ENCODE assay signal across 8 mouse cellular contexts in genomic region chr1:172127487-172127886, GRCm38 (mm10). TPM values are rescaled to one million over a fixed set of nuclear protein-coding genes. Genes with fewer than 3 reads are reported as not detected.
DNase-seq lines count a peak whose midpoint lies in the region; ATAC-seq lines count a peak whose summit lies in the region.

No protein-coding gene starts in this region.

- H3K4me3 ChIP-seq in megakaryocyte, embryonic 14.5 days (replicated peaks): peak overlapping the region; percentile 95
- peak overlapping the region; percentile 67 for H3K4me3 ChIP-seq in forebrain, embryonic 11.5 days (ENCODE audit: low read depth, low read length)
- peak overlapping the region; percentile 90 for H3K4me3 ChIP-seq in kidney, embryonic 15.5 days (replicated peaks)
- peak overlapping the region; percentile 66 for H3K4me3 ChIP-seq in neural tube, embryonic 12.5 days

- no peak for DNase-seq in forebrain, embryonic 11.5 days (ENCODE audit: low spot score)
- no peak for DNase-seq in layer of hippocampus, adult 8-10 months (ENCODE audit: low spot score in 2 of 2)
- no peak for DNase-seq in layer of hippocampus, adult 11-12 months (ENCODE audit: low spot score)
- no peak for DNase-seq in thymus, postnatal 4 days

- no peak for ATAC-seq in megakaryocyte, adult 5-6 weeks (ENCODE audit: poor library complexity, severe bottlenecking)
- ATAC-seq in forebrain, embryonic 11.5 days (replicated peaks; ENCODE audit: low FRiP score): no peak
- ATAC-seq in kidney, embryonic 15.5 days (replicated peaks; ENCODE audit: low FRiP score): no peak
- ATAC-seq in neural tube, embryonic 12.5 days (ENCODE audit: low FRiP score, low read depth): no peak

- H3K9ac ChIP-seq in forebrain, embryonic 11.5 days (ENCODE audit: low read length): peak overlapping the region; percentile 71; the same call in 1 of the 2 replicates
- peak overlapping the region; percentile 88 for H3K9ac ChIP-seq in kidney, embryonic 15.5 days
- H3K9ac ChIP-seq in neural tube, embryonic 12.5 days: peak overlapping the region; percentile 70

- peak overlapping the region; percentile 70 for H3K4me2 ChIP-seq in forebrain, embryonic 11.5 days (ENCODE audit: low read depth, low read length, severe bottlenecking)
- H3K4me2 ChIP-seq in kidney, embryonic 15.5 days: peak overlapping the region; percentile 85
- peak overlapping the region; percentile 80 for H3K4me2 ChIP-seq in neural tube, embryonic 12.5 days (replicated peaks)

- H3K9me3 ChIP-seq in megakaryocyte, embryonic 14.5 days: no peaks in the 10 kb centered on the region
- no peaks in the 10 kb centered on the region for H3K9me3 ChIP-seq in forebrain, embryonic 11.5 days (ENCODE audit: control insufficient read depth, low read length)
- no peaks in the 10 kb centered on the region for H3K9me3 ChIP-seq in kidney, embryonic 15.5 days (replicated peaks)
- no peaks in the 10 kb centered on the region for H3K9me3 ChIP-seq in neural tube, embryonic 12.5 days

- peaks cover 54% of the 10 kb centered on the region for H3K36me3 ChIP-seq in megakaryocyte, embryonic 14.5 days (replicated peaks; ENCODE audit: low read length)
- H3K36me3 ChIP-seq in forebrain, embryonic 11.5 days (ENCODE audit: control insufficient read depth, insufficient read depth, low read length): peaks cover 15% of the 10 kb centered on the region; the same call in 1 of the 2 replicates
- peaks cover 58% of the 10 kb centered on the region for H3K36me3 ChIP-seq in kidney, embryonic 15.5 days
- H3K36me3 ChIP-seq in neural tube, embryonic 12.5 days: peaks cover 48% of the 10 kb centered on the region

- no peaks in the 10 kb centered on the region for H3K27me3 ChIP-seq in megakaryocyte, embryonic 14.5 days (replicated peaks)
- H3K27me3 ChIP-seq in forebrain, embryonic 11.5 days (ENCODE audit: control insufficient read depth, insufficient read depth, low read length): no peaks in the 10 kb centered on the region
- no peaks in the 10 kb centered on the region for H3K27me3 ChIP-seq in kidney, embryonic 15.5 days
- H3K27me3 ChIP-seq in neural tube, embryonic 12.5 days (replicated peaks): no peaks in the 10 kb centered on the region

- WGBS in forebrain, embryonic 11.5 days: 57% methylated on average over 5 of the region's 5 CpGs
- 25% methylated on average over 5 of the region's 5 CpGs for WGBS in kidney, embryonic 15.5 days
- WGBS in neural tube, embryonic 12.5 days: 50% methylated on average over 5 of the region's 5 CpGs

- no peak overlapping the region for H3K27ac ChIP-seq in forebrain, embryonic 11.5 days (ENCODE audit: low read depth, low read length)
- H3K27ac ChIP-seq in kidney, embryonic 15.5 days: no peak overlapping the region
- no peak overlapping the region for H3K27ac ChIP-seq in neural tube, embryonic 12.5 days

- H3K4me1 ChIP-seq in megakaryocyte, embryonic 14.5 days: peaks cover 22% of the 10 kb centered on the region
- H3K4me1 ChIP-seq in forebrain, embryonic 11.5 days (replicated peaks; ENCODE audit: control insufficient read depth, insufficient read depth, low read length): peaks cover 4% of the 10 kb centered on the region; the same call in 1 of the 2 replicates
- H3K4me1 ChIP-seq in kidney, embryonic 15.5 days: peaks cover 16% of the 10 kb centered on the region
- H3K4me1 ChIP-seq in neural tube, embryonic 12.5 days: peaks cover 15% of the 10 kb centered on the region

RNA-seq across cellular contexts. Expression of gene Pex19, which starts 0.9 kb away (rescaled TPM):
- 4.1 and 18.9 TPM in 2 replicates for polyA plus RNA-seq in megakaryocyte, embryonic 14.5 days (2012; ENCODE audit: insufficient read depth, low replicate concordance)
- total RNA-seq in megakaryocyte, adult 5-6 weeks (2015): 16.6 and 17.5 TPM in 2 replicates
- total RNA-seq in megakaryocyte, adult 5-6 weeks (2017): 33.9 and 36.5 TPM in 2 replicates
- polyA plus RNA-seq in forebrain, embryonic 11.5 days (2014; fragmentation: Nextera tagmentation; extraction: Ambion mirVana): 146 and 150 TPM in 2 replicates
- polyA plus RNA-seq in kidney, embryonic 15.5 days (2015; fragmentation: Nextera tagmentation; extraction: Ambion mirVana): 149 and 154 TPM in 2 replicates
- polyA plus RNA-seq in neural tube, embryonic 12.5 days (2016; fragmentation: Nextera tagmentation; extraction: Ambion mirVana): 191 TPM in 2 replicates
- 10 to 100 TPM; 86.3 to 97.0 (median 91.7) TPM for total RNA-seq in layer of hippocampus, adult 8-10 months (2022)

RNA-seq across cellular contexts. Expression of gene Dcaf8, which starts 20.4 kb away (rescaled TPM):
- polyA plus RNA-seq in megakaryocyte, embryonic 14.5 days (2012; ENCODE audit: insufficient read depth, low replicate concordance): 15.0 and 34.6 TPM in 2 replicates
- total RNA-seq in megakaryocyte, adult 5-6 weeks (2015): 18.9 and 19.4 TPM in 2 replicates
- 63.9 and 71.6 TPM in 2 replicates for total RNA-seq in megakaryocyte, adult 5-6 weeks (2017)
- 116 and 118 TPM in 2 replicates for polyA plus RNA-seq in forebrain, embryonic 11.5 days (2014; fragmentation: Nextera tagmentation; extraction: Ambion mirVana)
- polyA plus RNA-seq in kidney, embryonic 15.5 days (2015; fragmentation: Nextera tagmentation; extraction: Ambion mirVana): 125 and 132 TPM in 2 replicates
- polyA plus RNA-seq in neural tube, embryonic 12.5 days (2016; fragmentation: Nextera tagmentation; extraction: Ambion mirVana): 127 and 128 TPM in 2 replicates
- total RNA-seq in layer of hippocampus, adult 8-10 months (2022): 100 to 1,000 TPM; 111 to 123 (median 119) TPM

RNA-seq across cellular contexts. Expression of gene Ncstn, which starts 44.9 kb away (rescaled TPM):
- polyA plus RNA-seq in megakaryocyte, embryonic 14.5 days (2012; ENCODE audit: insufficient read depth, low replicate concordance): 0.76 and 7.6 TPM in 2 replicates
- total RNA-seq in megakaryocyte, adult 5-6 weeks (2015): 81.2 and 87.8 TPM in 2 replicates
- 39.8 and 45.5 TPM in 2 replicates for total RNA-seq in megakaryocyte, adult 5-6 weeks (2017)
- polyA plus RNA-seq in forebrain, embryonic 11.5 days (2014; fragmentation: Nextera tagmentation; extraction: Ambion mirVana): 107 and 117 TPM in 2 replicates
- polyA plus RNA-seq in kidney, embryonic 15.5 days (2015; fragmentation: Nextera tagmentation; extraction: Ambion mirVana): 130 and 137 TPM in 2 replicates
- polyA plus RNA-seq in neural tube, embryonic 12.5 days (2016; fragmentation: Nextera tagmentation; extraction: Ambion mirVana): 132 and 137 TPM in 2 replicates
- total RNA-seq in layer of hippocampus, adult 8-10 months (2022): 10 to 100 TPM; 63.2 to 72.4 (median 66.6) TPM

RNA-seq across cellular contexts. Expression of gene Copa, which starts 45.2 kb away (rescaled TPM):
- 2.9 and 15.6 TPM in 2 replicates for polyA plus RNA-seq in megakaryocyte, embryonic 14.5 days (2012; ENCODE audit: insufficient read depth, low replicate concordance)
- total RNA-seq in megakaryocyte, adult 5-6 weeks (2015): 120 and 132 TPM in 2 replicates
- 122 and 132 TPM in 2 replicates for total RNA-seq in megakaryocyte, adult 5-6 weeks (2017)
- polyA plus RNA-seq in forebrain, embryonic 11.5 days (2014; fragmentation: Nextera tagmentation; extraction: Ambion mirVana): 182 and 187 TPM in 2 replicates
- polyA plus RNA-seq in kidney, embryonic 15.5 days (2015; fragmentation: Nextera tagmentation; extraction: Ambion mirVana): 221 and 237 TPM in 2 replicates
- polyA plus RNA-seq in neural tube, embryonic 12.5 days (2016; fragmentation: Nextera tagmentation; extraction: Ambion mirVana): 216 and 227 TPM in 2 replicates
- total RNA-seq in layer of hippocampus, adult 8-10 months (2022): 100 to 1,000 TPM; 149 to 159 (median 151) TPM

Comparison
In these comparisons a context has a peak if more than half of its experiments do, and no peak if none do; other contexts are left out.
1. RNA of gene Ncstn, which starts 44.9 kb away (polyA plus RNA-seq): 132 to 137 TPM in neural tube, embryonic 12.5 days, 130 to 137 TPM in kidney, embryonic 15.5 days and 107 to 117 TPM in forebrain, embryonic 11.5 days; 0.76 to 7.6 TPM in megakaryocyte, embryonic 14.5 days; every median in the first group is over 10 times any median in the second.
2. Peak in every context shown above with its lines, with median percentiles within 50 percentile points of each other: H3K4me3 ChIP-seq, H3K4me2 ChIP-seq and H3K9ac ChIP-seq.